Comparison of ENCODE assay signal across 36 mouse cellular contexts in the genomic region with DNA sequence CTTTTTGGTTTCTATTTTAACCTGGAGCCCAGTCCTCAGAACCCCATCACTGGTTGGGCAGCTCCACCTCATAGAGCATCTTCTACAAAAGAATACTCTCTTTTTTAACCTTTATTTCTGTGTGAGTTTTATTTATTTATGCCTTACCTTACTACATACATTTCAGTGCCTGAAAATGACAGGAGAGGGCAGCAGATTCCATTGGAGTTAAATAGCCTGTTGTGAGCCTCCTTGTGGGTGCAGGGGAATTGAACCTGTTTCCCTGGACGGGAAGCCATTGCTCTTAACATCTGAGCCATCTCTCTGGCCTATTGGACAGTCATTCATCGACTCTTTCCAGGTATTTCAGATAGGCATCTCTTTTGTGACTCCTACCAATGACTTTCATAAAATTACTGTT. TPM values are rescaled to one million over a fixed set of nuclear protein-coding genes. Genes with fewer than 3 reads are reported as not detected.
A peak's percentile ranks its signal among the peaks of the same experiment; 100 is the strongest.
DNase-seq lines count a peak whose midpoint lies in the region; ATAC-seq and TF ChIP-seq lines count a peak whose summit lies in the region.
"Had no signal": no experiment of that assay in that cellular context is flagged by ENCODE, and none has a peak within 500 bp of the region (broad histone marks: within the 10 kb centered on the region; RNA-seq: fewer than 3 reads in every experiment).

No protein-coding gene starts in this region.

- no peaks in the 10 kb centered on the region for H3K36me3 ChIP-seq in kidney, postnatal 0 days (ENCODE audit: insufficient read depth, low read length)
- H3K36me3 ChIP-seq in forebrain, embryonic 16.5 days (ENCODE audit: control insufficient read depth, insufficient read depth) = no peaks in the 10 kb centered on the region
- H3K36me3 ChIP-seq: forebrain, embryonic 10.5 days; heart, embryonic 15.5 days; hindbrain, embryonic 15.5 days; kidney, embryonic 15.5 days; limb, embryonic 10.5 days had no signal

- ATAC-seq in kidney, postnatal 0 days (replicated peaks; ENCODE audit: low FRiP score, low read depth) = no peak
- 0 out of 2 replicates have a peak, but pooled peaks have one; percentile 21 for ATAC-seq in megakaryocyte progenitor cell, adult 5-6 weeks (replicated peaks; ENCODE audit: poor library complexity)
- ATAC-seq in forebrain, embryonic 16.5 days = no peak
- ATAC-seq: activated CD4-positive, CD25-positive, alpha-beta regulatory T cell, adult 4 months; forebrain, postnatal 0 days; intestine, embryonic 16.5 days; liver, postnatal 0 days; lung, postnatal 0 days had no signal

- no peak overlapping the region for H3K4me2 ChIP-seq in kidney, postnatal 0 days (ENCODE audit: low read length)
- H3K4me2 ChIP-seq in forebrain, embryonic 16.5 days (ENCODE audit: low read length) = no peak overlapping the region
- H3K4me2 ChIP-seq: heart, embryonic 15.5 days; hindbrain, embryonic 15.5 days; kidney, embryonic 15.5 days; midbrain, embryonic 11.5 days had no signal

- WGBS in kidney, postnatal 0 days = 63% methylated on average over 2 of the region's 2 CpGs
- 72% methylated on average over 2 of the region's 2 CpGs for WGBS in cerebellum, adult 2 months
- WGBS in forebrain, embryonic 16.5 days = 83% methylated on average over 2 of the region's 2 CpGs

- no peaks in the 10 kb centered on the region for H3K27me3 ChIP-seq in kidney, postnatal 0 days (ENCODE audit: insufficient read depth, low read length)
- H3K27me3 ChIP-seq in cerebellum, adult 2 months (ENCODE audit: control insufficient read depth, insufficient read depth, low read length) = no peaks in the 10 kb centered on the region
- H3K27me3 ChIP-seq in forebrain, embryonic 16.5 days (replicated peaks; ENCODE audit: control insufficient read depth, insufficient read depth, low read length) = no peaks in the 10 kb centered on the region
- H3K27me3 ChIP-seq: heart, embryonic 15.5 days; hindbrain, embryonic 15.5 days; kidney, embryonic 15.5 days had no signal

- peak; percentile 28; the same call in 1 of the 2 replicates for TF ChIP-seq CTCF in kidney, postnatal 0 days (IDR thresholded peaks at IDR 0.05; ENCODE audit: low read depth)
- TF ChIP-seq CTCF in cerebellum, adult 2 months (IDR thresholded peaks at IDR 0.05; ENCODE audit: borderline replicate concordance, insufficient read depth, low read depth, low read length) = no peak

- no peak overlapping the region for H3K4me3 ChIP-seq in kidney, postnatal 0 days (replicated peaks; ENCODE audit: low read depth, low read length)
- H3K4me3 ChIP-seq in cerebellum, adult 2 months (replicated peaks; ENCODE audit: insufficient read depth, low read depth, low read length) = no peak overlapping the region
- H3K4me3 ChIP-seq in forebrain, embryonic 16.5 days (replicated peaks; ENCODE audit: low read length) = no peak overlapping the region
- H3K4me3 ChIP-seq: forebrain, embryonic 10.5 days; heart, adult 2 months; heart, embryonic 15.5 days; hindbrain, embryonic 15.5 days; kidney, embryonic 15.5 days; limb, embryonic 10.5 days had no signal

- DNase-seq in kidney, postnatal 0 days (ENCODE audit: low spot score) = no peak
- no peak for DNase-seq in kidney, adult 8-10 months
- DNase-seq in 416B (ENCODE audit: low read depth) (peak; percentile 66), ES-CJ7 (ENCODE audit: low read depth, low spot score) (peak; percentile 12)
- DNase-seq in cerebellum, adult 2 months = no peak
- DNase-seq: adrenal gland, postnatal 14 days; cerebellum, adult 9-11 months; forebrain, postnatal 0 days; gastrocnemius, postnatal 14 days; heart, adult 2 months; heart, postnatal 4 days; kidney, postnatal 4 days; layer of hippocampus, adult 9-11 months; liver; liver, postnatal 0 days; thymus, adult 2 months had no signal

- no peak for TF ChIP-seq POLR2A in cerebellum, adult 2 months (IDR thresholded peaks at IDR 0.05; ENCODE audit: borderline replicate concordance, insufficient read depth, low read length)

- H3K4me1 ChIP-seq in kidney, postnatal 0 days (replicated peaks; ENCODE audit: insufficient read depth, low read length) = no peaks in the 10 kb centered on the region
- H3K4me1 ChIP-seq in cerebellum, adult 2 months (ENCODE audit: control insufficient read depth, insufficient read depth, low read length) = no peaks in the 10 kb centered on the region
- H3K4me1 ChIP-seq in forebrain, embryonic 16.5 days (replicated peaks; ENCODE audit: control insufficient read depth, insufficient read depth, low read length) = no peaks in the 10 kb centered on the region
- H3K4me1 ChIP-seq: forebrain, embryonic 10.5 days; heart, embryonic 15.5 days; hindbrain, embryonic 15.5 days; kidney, embryonic 15.5 days; limb, embryonic 10.5 days had no signal

- no peaks in the 10 kb centered on the region for H3K9me3 ChIP-seq in kidney, postnatal 0 days (replicated peaks; ENCODE audit: low read length)
- no peaks in the 10 kb centered on the region for H3K9me3 ChIP-seq in forebrain, embryonic 16.5 days (ENCODE audit: control insufficient read depth, low read length)
- H3K9me3 ChIP-seq: hindbrain, embryonic 15.5 days had no signal

- no peak overlapping the region for H3K27ac ChIP-seq in kidney, postnatal 0 days
- H3K27ac ChIP-seq in cerebellum, adult 2 months (ENCODE audit: insufficient read depth, low read length) = no peak overlapping the region
- H3K27ac ChIP-seq in forebrain, embryonic 16.5 days (ENCODE audit: low read length) = no peak overlapping the region
- H3K27ac ChIP-seq: forebrain, embryonic 10.5 days; heart, adult 2 months; heart, embryonic 15.5 days; hindbrain, embryonic 15.5 days; kidney, embryonic 15.5 days; limb, embryonic 10.5 days had no signal

- H3K9ac ChIP-seq in kidney, postnatal 0 days (ENCODE audit: low read depth, low read length) = no peak overlapping the region
- H3K9ac ChIP-seq in forebrain, embryonic 16.5 days (replicated peaks; ENCODE audit: low read depth, low read length) = no peak overlapping the region
- H3K9ac ChIP-seq: forebrain, postnatal 0 days; heart, embryonic 15.5 days; hindbrain, embryonic 15.5 days; kidney, embryonic 15.5 days; liver, postnatal 0 days had no signal

RNA-seq across cellular contexts. Expression of gene C1s1, which starts 3.3 kb away (rescaled TPM):
- 29.9 and 32.8 TPM in 2 replicates for polyA plus RNA-seq in kidney, postnatal 0 days (2015; fragmentation: Nextera tagmentation; extraction: Ambion mirVana)
- not detected in 2 replicates for total RNA-seq in megakaryocyte progenitor cell, adult 5-6 weeks (2015)
- not detected in 2 replicates for total RNA-seq in megakaryocyte progenitor cell, adult 5-6 weeks (2017)
- polyA plus RNA-seq in cerebellum, adult 2 months (2012; rRNA removed) = 1.2 and 1.3 TPM in 2 replicates
- polyA plus RNA-seq in forebrain, embryonic 16.5 days (2015; fragmentation: Nextera tagmentation; extraction: Ambion mirVana) = 0.29 and 0.47 TPM in 2 replicates
- total RNA-seq: monocyte, adult 5-6 weeks; neutrophil, adult 5-6 weeks had no signal
- polyA plus RNA-seq: activated CD4-positive, CD25-positive, alpha-beta regulatory T cell, adult 4 months had no signal

RNA-seq across cellular contexts. Expression of gene C1rb, which starts 24.7 kb away (rescaled TPM):
- polyA plus RNA-seq in kidney, postnatal 0 days (2015; fragmentation: Nextera tagmentation; extraction: Ambion mirVana) = 0.05 and 0.06 TPM in 2 replicates
- total RNA-seq in megakaryocyte progenitor cell, adult 5-6 weeks (2015) = not detected in 2 replicates
- not detected in 2 replicates for total RNA-seq in megakaryocyte progenitor cell, adult 5-6 weeks (2017)
- polyA plus RNA-seq in cerebellum, adult 2 months (2012; rRNA removed) = not detected in 2 replicates
- polyA plus RNA-seq in forebrain, embryonic 16.5 days (2015; fragmentation: Nextera tagmentation; extraction: Ambion mirVana) = not detected in 2 replicates
- total RNA-seq: ES-E14; forebrain, postnatal 0 days; left cerebral cortex, adult 8-10 months; monocyte, adult 5-6 weeks; neutrophil, adult 5-6 weeks had no signal
- polyA plus RNA-seq: activated CD4-positive, CD25-positive, alpha-beta regulatory T cell, adult 4 months; brain, embryonic 14.5 days; cortical plate, adult 2 months; embryonic facial prominence, embryonic 11.5 days; forebrain, embryonic 10.5 days; forebrain, postnatal 0 days; heart, adult 2 months; heart, embryonic 15.5 days; hindbrain, embryonic 15.5 days; intestine, embryonic 16.5 days; kidney, embryonic 15.5 days; limb, embryonic 10.5 days; liver, postnatal 0 days; midbrain, embryonic 11.5 days; small intestine, adult 2 months; stomach, embryonic 16.5 days; thymus, adult 2 months had no signal

RNA-seq across cellular contexts. Expression of gene C1ra, which starts 33.2 kb away (rescaled TPM):
- 18.2 and 20.5 TPM in 2 replicates for polyA plus RNA-seq in kidney, postnatal 0 days (2015; fragmentation: Nextera tagmentation; extraction: Ambion mirVana)
- total RNA-seq in megakaryocyte progenitor cell, adult 5-6 weeks (2015) = 2.8 and 3.3 TPM in 2 replicates
- 3.5 and 4.0 TPM in 2 replicates for total RNA-seq in megakaryocyte progenitor cell, adult 5-6 weeks (2017)
- polyA plus RNA-seq in cerebellum, adult 2 months (2012; rRNA removed) = 0.47 and 0.59 TPM in 2 replicates
- polyA plus RNA-seq in forebrain, embryonic 16.5 days (2015; fragmentation: Nextera tagmentation; extraction: Ambion mirVana) = 0.11 and 0.55 TPM in 2 replicates
- polyA plus RNA-seq: midbrain, embryonic 11.5 days had no signal

RNA-seq across cellular contexts. Expression of gene C1rl, which starts 52.5 kb away (rescaled TPM):
- 2.8 and 3.0 TPM in 2 replicates for polyA plus RNA-seq in kidney, postnatal 0 days (2015; fragmentation: Nextera tagmentation; extraction: Ambion mirVana)
- total RNA-seq in megakaryocyte progenitor cell, adult 5-6 weeks (2015) = 3.3 and 3.5 TPM in 2 replicates
- total RNA-seq in megakaryocyte progenitor cell, adult 5-6 weeks (2017) = 5.6 and 6.8 TPM in 2 replicates
- polyA plus RNA-seq in cerebellum, adult 2 months (2012; rRNA removed) = 0.20 and 0.27 TPM in 2 replicates
- polyA plus RNA-seq in forebrain, embryonic 16.5 days (2015; fragmentation: Nextera tagmentation; extraction: Ambion mirVana) = 0.10 and 0.11 TPM in 2 replicates
- polyA plus RNA-seq: activated CD4-positive, CD25-positive, alpha-beta regulatory T cell, adult 4 months had no signal

Comparison
In these comparisons a context has a peak if more than half of its experiments do, and no peak if none do; other contexts are left out.
1. DNase-seq: peak in 416B (single experiment) and ES-CJ7 (single experiment); none in kidney, postnatal 0 days (single experiment), kidney, adult 8-10 months (0 of 2) and cerebellum, adult 2 months (0 of 2).
2. RNA of gene C1s1, which starts 3.3 kb away (polyA plus RNA-seq): 29.9 to 32.8 TPM in kidney, postnatal 0 days; 1.2 to 1.3 TPM in cerebellum, adult 2 months and 0.29 to 0.47 TPM in forebrain, embryonic 16.5 days; every median in the first group is over 10 times any median in the second.
3. RNA of gene C1ra, which starts 33.2 kb away (polyA plus RNA-seq): 18.2 to 20.5 TPM in kidney, postnatal 0 days; 0.47 to 0.59 TPM in cerebellum, adult 2 months and 0.11 to 0.55 TPM in forebrain, embryonic 16.5 days; every median in the first group is over 10 times any median in the second.